Comparison of ENCODE assay signal across 18 mouse cellular contexts in genomic region chr12:99260171-99260570, GRCm38 (mm10).
DNase-seq lines count a peak whose midpoint lies in the region; ATAC-seq and TF ChIP-seq lines count a peak whose summit lies in the region.
"Had no signal": no experiment of that assay in that cellular context is flagged by ENCODE, and none has a peak within 500 bp of the region (broad histone marks: within the 10 kb centered on the region; RNA-seq: fewer than 3 reads in every experiment).

No protein-coding gene starts in this region.

- H3K9me3 ChIP-seq in kidney, embryonic 14.5 days (ENCODE audit: control insufficient read depth, low read length) = no peaks in the 10 kb centered on the region
- no peaks in the 10 kb centered on the region for H3K9me3 ChIP-seq in kidney, postnatal 0 days (replicated peaks; ENCODE audit: low read length)
- H3K9me3 ChIP-seq: forebrain, embryonic 12.5 days; hindbrain, embryonic 10.5 days; intestine, embryonic 15.5 days; liver, embryonic 13.5 days; neural tube, embryonic 15.5 days had no signal

- ATAC-seq in kidney, embryonic 14.5 days (ENCODE audit: low FRiP score, low TSS enrichment) = 0 out of 2 replicates have a peak, but pooled peaks have one; percentile 40
- ATAC-seq in kidney, postnatal 0 days (replicated peaks; ENCODE audit: low FRiP score, low read depth) = 0 out of 2 replicates have a peak, but pooled peaks have one; percentile 23

- no peak for DNase-seq in kidney, adult 18-20 months
- DNase-seq in B cell, adult 2 months = peak; percentile 31 to 32
- peak; percentile 79 for DNase-seq in NIH3T3 (ENCODE audit: low read depth)
- peak; percentile 54 for DNase-seq in kidney, postnatal 0 days (ENCODE audit: low spot score)
- DNase-seq in MN1 (ENCODE audit: low spot score) = no peak
- DNase-seq in retina, embryonic 14.5 days (ENCODE audit: low spot score) = no peak
- DNase-seq: adrenal gland, postnatal 14 days; cerebellum, adult 9-10 months; embryo, embryonic 11 days; heart, adult 18-20 months; liver, embryonic 13.5 days; right cerebral cortex, adult 18-20 months; thymus, postnatal 14 days had no signal

- no peaks in the 10 kb centered on the region for H3K27me3 ChIP-seq in kidney, embryonic 14.5 days (ENCODE audit: control insufficient read depth, insufficient read depth, low read length)
- no peaks in the 10 kb centered on the region for H3K27me3 ChIP-seq in kidney, postnatal 0 days (ENCODE audit: insufficient read depth, low read length)
- H3K27me3 ChIP-seq: forebrain, embryonic 12.5 days; intestine, embryonic 15.5 days; liver, embryonic 13.5 days; neural tube, embryonic 15.5 days had no signal

- 45% methylated on average over 10 of the region's 10 CpGs for WGBS in kidney, embryonic 14.5 days
- 42% methylated on average over 10 of the region's 10 CpGs for WGBS in kidney, postnatal 0 days

- H3K4me3 ChIP-seq in kidney, embryonic 14.5 days (ENCODE audit: low read length) = no peak overlapping the region
- H3K4me3 ChIP-seq in kidney, postnatal 0 days (replicated peaks; ENCODE audit: low read depth, low read length) = no peak overlapping the region
- H3K4me3 ChIP-seq: forebrain, embryonic 12.5 days; hindbrain, embryonic 10.5 days; intestine, embryonic 15.5 days; liver, embryonic 13.5 days; neural tube, embryonic 15.5 days had no signal

- H3K36me3 ChIP-seq in kidney, embryonic 14.5 days (ENCODE audit: control insufficient read depth, insufficient read depth, low read length) = no peaks in the 10 kb centered on the region
- H3K36me3 ChIP-seq in kidney, postnatal 0 days (ENCODE audit: insufficient read depth, low read length) = no peaks in the 10 kb centered on the region
- H3K36me3 ChIP-seq: forebrain, embryonic 12.5 days; hindbrain, embryonic 10.5 days; intestine, embryonic 15.5 days; liver, embryonic 13.5 days; neural tube, embryonic 15.5 days had no signal

- no peak overlapping the region for H3K4me2 ChIP-seq in kidney, embryonic 14.5 days (replicated peaks; ENCODE audit: low read depth, low read length)
- no peak overlapping the region for H3K4me2 ChIP-seq in kidney, postnatal 0 days (ENCODE audit: low read length)
- H3K4me2 ChIP-seq: forebrain, embryonic 12.5 days; intestine, embryonic 15.5 days; liver, embryonic 13.5 days; neural tube, embryonic 15.5 days had no signal

- H3K9ac ChIP-seq in kidney, embryonic 14.5 days (ENCODE audit: low read depth, low read length) = no peak overlapping the region
- no peak overlapping the region for H3K9ac ChIP-seq in kidney, postnatal 0 days (ENCODE audit: low read depth, low read length)
- H3K9ac ChIP-seq: forebrain, embryonic 12.5 days; intestine, embryonic 15.5 days; liver, embryonic 13.5 days; neural tube, embryonic 15.5 days had no signal

- no peak for TF ChIP-seq CTCF in kidney, postnatal 0 days (IDR thresholded peaks at IDR 0.05; ENCODE audit: low read depth)

- no peak overlapping the region for H3K27ac ChIP-seq in kidney, embryonic 14.5 days (ENCODE audit: low read depth, low read length)
- H3K27ac ChIP-seq in kidney, postnatal 0 days = no peak overlapping the region
- H3K27ac ChIP-seq: forebrain, embryonic 12.5 days; hindbrain, embryonic 10.5 days; intestine, embryonic 15.5 days; liver, embryonic 13.5 days; neural tube, embryonic 15.5 days had no signal

- peaks cover 29% of the 10 kb centered on the region for H3K4me1 ChIP-seq in kidney, embryonic 14.5 days (ENCODE audit: control insufficient read depth, insufficient read depth, low read length)
- peaks cover 19% of the 10 kb centered on the region; the same call in 1 of the 2 replicates for H3K4me1 ChIP-seq in kidney, postnatal 0 days (replicated peaks; ENCODE audit: insufficient read depth, low read length)

Comparison
In these comparisons a context has a peak if more than half of its experiments do, and no peak if none do; other contexts are left out.
1. DNase-seq: peak in B cell, adult 2 months (2 of 2), NIH3T3 (single experiment) and kidney, postnatal 0 days (single experiment); none in kidney, adult 18-20 months (single experiment), MN1 (single experiment) and retina, embryonic 14.5 days (single experiment).